Mouse (Mus musculus): ENCODE measurements around the gene Sympk. TPM values are rescaled to one million over a fixed set of nuclear protein-coding genes. Genes with fewer than 3 reads are reported as not detected.

Sympk gene
- polyA plus RNA-seq, 1 experiment from 2014 or later: 23.8 TPM

- ATAC-seq (ENCODE audit: low read depth) (peak; percentile 58), DNase-seq (ENCODE audit: low spot score) (peak; percentile 84)
- Histone ChIP-seq H3K9me3 (ENCODE audit: control insufficient read depth, low read length) (no peaks in the 10 kb centered on the region), H3K4me1 (ENCODE audit: control insufficient read depth, insufficient read depth, low read length) (peaks cover 24% of the 10 kb centered on the region), H3K9ac (ENCODE audit: low read depth, low read length) (peak overlapping the region; percentile 61), H3K27me3 (replicated peaks; ENCODE audit: control insufficient read depth, insufficient read depth, low read length) (no peaks in the 10 kb centered on the region), H3K4me3 (ENCODE audit: low read depth, low read length) (peak overlapping the region; percentile 80), H3K4me2 (ENCODE audit: low read depth, low read length) (peak overlapping the region; percentile 91), H3K36me3 (ENCODE audit: control insufficient read depth, insufficient read depth, low read length) (peaks cover 44% of the 10 kb centered on the region), H3K27ac (replicated peaks; ENCODE audit: low read depth, low read length) (peak overlapping the region; percentile 98)
- WGBS: 0% methylated on average over 10 of the region's 15 CpGs
These were observed 69.0 kb downstream of the Sympk start for GRCm38 (mm10) chr7:19093174-19093521.

- Histone ChIP-seq H3K9ac (ENCODE audit: low read depth, low read length) (peak overlapping the region; percentile 95), H3K27me3 (replicated peaks; ENCODE audit: control insufficient read depth, insufficient read depth, low read length) (no peaks in the 10 kb centered on the region), H3K4me2 (ENCODE audit: low read depth, low read length) (peak overlapping the region; percentile 91), H3K27ac (replicated peaks; ENCODE audit: low read depth, low read length) (peak overlapping the region; percentile 98), H3K4me1 (ENCODE audit: control insufficient read depth, insufficient read depth, low read length) (peaks cover 24% of the 10 kb centered on the region), H3K9me3 (ENCODE audit: control insufficient read depth, low read length) (no peaks in the 10 kb centered on the region), H3K36me3 (ENCODE audit: control insufficient read depth, insufficient read depth, low read length) (peaks cover 40% of the 10 kb centered on the region), H3K4me3 (ENCODE audit: low read depth, low read length) (peak overlapping the region; percentile 80)
- ATAC-seq (ENCODE audit: low read depth): peak; percentile 85
- DNase-seq (ENCODE audit: low spot score): peak; percentile 99
- under 1% methylated on average over 37 of the region's 45 CpGs for WGBS
These were observed 69.6 kb downstream of the Sympk start for GRCm38 (mm10) chr7:19093537-19094385.

GRCm38 (mm10) chr7:19094471-19094825 is 70.3 kb downstream of the Sympk start, which contains the start of gene Six5:
Gene Six5 (plus strand): TSS chr7:19094594.
- H3K4me3 ChIP-seq (ENCODE audit: low read depth, low read length): peak within 1 kb of the TSS; percentile 80
- WGBS: 0% methylated on average over 6 of the region's 36 CpGs
- DNase-seq (ENCODE audit: low spot score) (no peak), ATAC-seq (ENCODE audit: low read depth) (no peak)
- peak within 1 kb of the TSS; percentile 95 for H3K9ac ChIP-seq (ENCODE audit: low read depth, low read length)
- H3K4me1 ChIP-seq (ENCODE audit: control insufficient read depth, insufficient read depth, low read length): peaks cover 24% of the 10 kb centered on the region
- peaks cover 36% of the 10 kb centered on the region for H3K36me3 ChIP-seq (ENCODE audit: control insufficient read depth, insufficient read depth, low read length)
- H3K27me3 ChIP-seq (replicated peaks; ENCODE audit: control insufficient read depth, insufficient read depth, low read length): no peaks in the 10 kb centered on the region
- H3K27ac ChIP-seq (replicated peaks; ENCODE audit: low read depth, low read length): peak within 1 kb of the TSS; percentile 98
- peak within 1 kb of the TSS; percentile 91 for H3K4me2 ChIP-seq (ENCODE audit: low read depth, low read length)
- H3K9me3 ChIP-seq (ENCODE audit: control insufficient read depth, low read length): no peaks in the 10 kb centered on the region

GRCm38 (mm10) chr7:19094826-19095750 is 70.9 kb downstream of the Sympk start:
- DNase-seq (ENCODE audit: low spot score) (peak; percentile 51), ATAC-seq (ENCODE audit: low read depth) (no peak)
- Histone ChIP-seq H3K4me3 (ENCODE audit: low read depth, low read length) (peak overlapping the region; percentile 80), H3K4me1 (ENCODE audit: control insufficient read depth, insufficient read depth, low read length) (peaks cover 24% of the 10 kb centered on the region), H3K9me3 (ENCODE audit: control insufficient read depth, low read length) (no peaks in the 10 kb centered on the region), H3K36me3 (ENCODE audit: control insufficient read depth, insufficient read depth, low read length) (peaks cover 35% of the 10 kb centered on the region), H3K4me2 (ENCODE audit: low read depth, low read length) (peak overlapping the region; percentile 91), H3K9ac (ENCODE audit: low read depth, low read length) (peak overlapping the region; percentile 95), H3K27me3 (replicated peaks; ENCODE audit: control insufficient read depth, insufficient read depth, low read length) (no peaks in the 10 kb centered on the region), H3K27ac (replicated peaks; ENCODE audit: low read depth, low read length) (peak overlapping the region; percentile 98)
- WGBS: 2% methylated on average over 22 of the region's 87 CpGs

GRCm38 (mm10) chr7:19095751-19096110 is 71.6 kb downstream of the Sympk start:
- Histone ChIP-seq H3K9me3 (ENCODE audit: control insufficient read depth, low read length) (no peaks in the 10 kb centered on the region), H3K27me3 (replicated peaks; ENCODE audit: control insufficient read depth, insufficient read depth, low read length) (no peaks in the 10 kb centered on the region), H3K4me2 (ENCODE audit: low read depth, low read length) (peak overlapping the region; percentile 91), H3K27ac (replicated peaks; ENCODE audit: low read depth, low read length) (peak overlapping the region; percentile 98), H3K36me3 (ENCODE audit: control insufficient read depth, insufficient read depth, low read length) (peaks cover 28% of the 10 kb centered on the region), H3K4me3 (ENCODE audit: low read depth, low read length) (peak overlapping the region; percentile 80), H3K9ac (ENCODE audit: low read depth, low read length) (peak overlapping the region; percentile 95), H3K4me1 (ENCODE audit: control insufficient read depth, insufficient read depth, low read length) (peaks cover 24% of the 10 kb centered on the region)
- WGBS: under 1% methylated on average over 19 of the region's 19 CpGs
- DNase-seq (ENCODE audit: low spot score) (peak; percentile 95), ATAC-seq (ENCODE audit: low read depth) (peak; percentile 12)

GRCm38 (mm10) chr7:19096421-19096976 is 72.3 kb downstream of the Sympk start:
- no peaks in the 10 kb centered on the region for H3K27me3 ChIP-seq (replicated peaks; ENCODE audit: control insufficient read depth, insufficient read depth, low read length)
- peak overlapping the region; percentile 98 for H3K27ac ChIP-seq (replicated peaks; ENCODE audit: low read depth, low read length)
- 57% methylated on average over 4 of the region's 5 CpGs for WGBS
- peak overlapping the region; percentile 91 for H3K4me2 ChIP-seq (ENCODE audit: low read depth, low read length)
- H3K9ac ChIP-seq (ENCODE audit: low read depth, low read length): peak overlapping the region; percentile 95
- H3K4me3 ChIP-seq (ENCODE audit: low read depth, low read length): peak overlapping the region; percentile 80
- no peaks in the 10 kb centered on the region for H3K9me3 ChIP-seq (ENCODE audit: control insufficient read depth, low read length)
- DNase-seq (ENCODE audit: low spot score): no peak
- peaks cover 24% of the 10 kb centered on the region for H3K4me1 ChIP-seq (ENCODE audit: control insufficient read depth, insufficient read depth, low read length)
- ATAC-seq (ENCODE audit: low read depth): no peak
- peaks cover 21% of the 10 kb centered on the region; the same call in 1 of the 2 replicates for H3K36me3 ChIP-seq (ENCODE audit: control insufficient read depth, insufficient read depth, low read length)

GRCm38 (mm10) chr7:19097217-19097616 is 73.0 kb downstream of the Sympk start:
- peak overlapping the region; percentile 91; the same call in 1 of the 2 replicates for H3K4me2 ChIP-seq (ENCODE audit: low read depth, low read length)
- no peak overlapping the region for H3K4me3 ChIP-seq (ENCODE audit: low read depth, low read length)
- no peak overlapping the region for H3K27ac ChIP-seq (replicated peaks; ENCODE audit: low read depth, low read length)
- no peak for ATAC-seq (ENCODE audit: low read depth)
- DNase-seq (ENCODE audit: low spot score): no peak
- no peaks in the 10 kb centered on the region for H3K9me3 ChIP-seq (ENCODE audit: control insufficient read depth, low read length)
- WGBS: 72% methylated on average over 2 of the region's 2 CpGs
- H3K9ac ChIP-seq (ENCODE audit: low read depth, low read length): no peak overlapping the region; the same call in 1 of the 2 replicates
- H3K36me3 ChIP-seq (ENCODE audit: control insufficient read depth, insufficient read depth, low read length): peaks cover 16% of the 10 kb centered on the region; the same call in 1 of the 2 replicates
- peaks cover 21% of the 10 kb centered on the region for H3K4me1 ChIP-seq (ENCODE audit: control insufficient read depth, insufficient read depth, low read length)
- H3K27me3 ChIP-seq (replicated peaks; ENCODE audit: control insufficient read depth, insufficient read depth, low read length): no peaks in the 10 kb centered on the region

- Histone ChIP-seq H3K9ac (ENCODE audit: low read depth, low read length) (no peak overlapping the region; the same call in 1 of the 2 replicates), H3K27me3 (replicated peaks; ENCODE audit: control insufficient read depth, insufficient read depth, low read length) (no peaks in the 10 kb centered on the region), H3K27ac (replicated peaks; ENCODE audit: low read depth, low read length) (no peak overlapping the region), H3K4me3 (ENCODE audit: low read depth, low read length) (no peak overlapping the region), H3K4me2 (ENCODE audit: low read depth, low read length) (no peak overlapping the region), H3K9me3 (ENCODE audit: control insufficient read depth, low read length) (no peaks in the 10 kb centered on the region), H3K4me1 (ENCODE audit: control insufficient read depth, insufficient read depth, low read length) (peaks cover 17% of the 10 kb centered on the region), H3K36me3 (ENCODE audit: control insufficient read depth, insufficient read depth, low read length) (peaks cover 16% of the 10 kb centered on the region; the same call in 1 of the 2 replicates)
- DNase-seq (ENCODE audit: low spot score): no peak
- ATAC-seq (ENCODE audit: low read depth): no peak
These were observed 73.7 kb downstream of the Sympk start for GRCm38 (mm10) chr7:19097863-19098262.

Measured in embryonic facial prominence, embryonic 14.5 days (tissue).